Mouse (Mus musculus) liver, adult 2 months (tissue): Measurements from ENCODE around the gene Rps19.

ENCODE experiments used
- CTCF ChIP-seq: fragments of 200-500 bp; IDR thresholded peaks from 2 replicates; pipeline ENCODE4 v1.5.1; 2011; ENCODE audit warnings: low read depth, low read length, control low read depth
- POLR2A ChIP-seq: fragments of 200-500 bp; IDR thresholded peaks from 2 replicates; pipeline ENCODE4 v1.6.1; 2011; ENCODE audit warnings: low read length, control low read depth; ENCODE audit not compliant: insufficient read depth; ENCODE audit errors: extremely low read depth

DNA sequence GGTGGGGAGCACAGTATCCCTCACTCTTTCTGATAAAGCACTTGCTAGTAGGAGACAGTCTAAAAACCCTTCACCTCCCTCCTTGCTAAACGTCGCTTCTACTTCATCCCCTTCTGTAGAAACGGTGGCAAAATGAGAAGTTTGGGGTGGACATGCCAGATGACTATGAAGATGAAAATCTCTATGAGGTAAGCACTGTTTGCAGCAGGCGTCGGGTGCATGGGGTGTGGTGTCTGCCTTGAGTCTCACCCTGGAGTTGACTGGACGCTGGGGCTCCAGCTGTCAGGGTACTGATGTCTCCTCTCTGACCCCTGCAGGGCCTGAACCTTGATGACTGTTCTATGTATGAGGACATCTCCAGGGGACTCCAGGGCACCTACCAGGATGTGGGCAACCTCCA lies 16.9 kb downstream of the Rps19 start:
- TF ChIP-seq CTCF (no peak), POLR2A (no peak)
